Mouse (Mus musculus): ENCODE results near the gene Ms4a2. TPM values are rescaled to one million over a fixed set of nuclear protein-coding genes. Genes with fewer than 3 reads are reported as not detected.

The Ms4a2 gene
- total RNA-seq, 2 experiments from 2014 or later: 0.44 to 0.54 TPM

DNA sequence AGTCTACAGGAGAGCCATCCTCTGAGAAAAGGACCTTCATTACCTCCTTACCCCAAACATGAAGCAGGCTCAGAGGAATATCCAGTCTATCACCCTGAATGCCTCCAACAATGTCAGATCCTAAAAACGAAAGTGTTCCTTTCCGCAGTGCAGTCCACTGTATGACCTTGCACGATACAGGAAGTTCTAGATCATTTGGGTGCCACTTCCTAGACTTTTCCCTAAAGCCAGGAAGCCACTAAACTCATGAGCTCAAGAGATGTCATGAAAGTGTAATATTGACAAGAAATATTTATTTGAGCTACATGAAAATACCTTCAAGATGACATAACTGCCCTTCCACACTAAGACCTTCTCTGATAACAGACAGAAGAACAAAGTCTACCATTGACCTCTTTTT lies 22.2 kb downstream of the Ms4a2 start:
- intact Hi-C loops (cut with DNase I): loop anchor here (5.0 kb wide), 1 partner anchor 244 kb away; no protein-coding TSS in a partner anchor
- DNase-seq: no peak

DNA sequence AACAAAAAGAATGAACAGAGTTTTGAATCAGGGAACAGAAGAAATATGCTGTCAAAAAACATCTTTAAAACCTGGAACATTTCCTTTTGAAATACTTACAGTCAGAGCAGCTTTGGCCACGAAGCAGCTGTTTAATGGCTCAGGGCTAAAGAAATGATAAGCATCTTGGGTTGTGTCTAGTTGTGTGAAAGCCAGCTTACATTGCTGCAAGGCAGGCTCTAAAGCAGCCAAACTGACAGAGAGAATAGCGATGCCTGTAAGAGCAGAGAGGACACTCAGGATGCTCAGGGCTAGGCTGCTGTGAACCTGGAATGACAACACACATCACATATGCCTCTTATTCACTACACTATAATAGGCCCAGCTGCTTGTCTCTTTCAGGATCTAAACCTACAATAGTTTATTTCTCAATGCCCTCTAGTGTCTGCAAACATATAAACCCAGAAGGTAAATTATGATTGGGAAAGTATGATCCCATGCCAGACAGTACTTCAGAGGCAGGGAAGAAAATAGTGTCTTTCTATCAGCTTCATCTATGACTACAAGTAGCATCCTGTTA lies 33.5 kb downstream of the Ms4a2 start:
- intact Hi-C loops (cut with DNase I): no loop called here

DNA sequence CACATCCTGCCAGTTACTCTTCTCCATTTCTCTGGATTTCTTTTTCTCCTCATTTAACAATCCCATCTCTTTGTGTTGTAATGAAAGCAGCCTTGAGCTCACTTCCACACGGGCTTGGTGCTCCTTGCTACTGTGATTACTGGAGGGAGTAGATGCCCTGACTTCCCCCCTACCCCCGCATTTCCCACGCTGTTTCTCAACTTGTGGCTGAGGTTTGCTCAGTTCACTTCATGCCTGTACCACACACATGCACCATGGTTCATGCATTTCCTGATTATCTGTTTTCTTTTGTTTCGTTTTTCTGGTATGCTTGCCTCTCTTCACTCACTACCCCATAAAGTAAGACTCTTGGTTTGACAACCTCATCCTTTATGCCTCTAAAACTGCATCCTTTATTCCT lies 34.3 kb downstream of the Ms4a2 start:
- DNase-seq: no peak
- intact Hi-C loops (cut with DNase I): no loop called here

More for the DNA sequence above, 33.5 kb downstream of the Ms4a2 start:
- DNase-seq: no peak

DNA sequence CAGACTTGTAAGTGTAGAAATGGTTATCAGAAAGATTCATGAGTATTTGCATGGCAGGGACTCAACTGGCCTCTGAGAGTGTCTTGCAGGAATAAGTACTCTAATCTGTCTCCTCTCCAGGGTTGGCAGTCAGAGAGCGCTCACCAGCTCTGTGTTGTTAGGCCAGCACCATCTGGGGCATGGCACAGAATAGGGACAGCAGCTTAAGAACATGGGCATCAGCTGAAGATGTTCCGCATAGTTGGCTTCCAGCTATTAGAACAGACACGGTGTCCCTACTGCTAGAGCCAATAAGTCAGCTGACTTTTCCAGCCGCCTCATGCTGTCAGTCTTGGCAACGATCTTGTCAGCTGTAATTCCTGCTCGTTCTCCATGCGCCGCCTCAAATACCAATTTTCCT lies 48.6 kb downstream of the Ms4a2 start:
- intact Hi-C loops (cut with DNase I): no loop called here
- peak; percentile 57 for DNase-seq

Other genes with a start within 250 kb of the Ms4a2 start
- under 1 TPM in 1 of 2 experiments, not detected in 1; 0.80 TPM for gene Ms4a4a, start 248.2 kb downstream of the Ms4a2 start, total RNA-seq (2021)
- not detected for gene Ms4a4c, start 218.9 kb downstream of the Ms4a2 start, total RNA-seq (2021)
- gene Ms4a4b, start 180.2 kb downstream of the Ms4a2 start, total RNA-seq (2021): not detected
- 1 to 10 TPM; 1.4 to 1.8 TPM for gene Ms4a6c, start 154.4 kb downstream of the Ms4a2 start, total RNA-seq (2021)
- under 1 TPM in 1 of 2 experiments, not detected in 1; 0.10 TPM for gene Gm8369, start 137.8 kb downstream of the Ms4a2 start, total RNA-seq (2021)
- gene Ms4a6b, start 107.2 kb downstream of the Ms4a2 start, total RNA-seq (2021): 1 to 10 TPM; 1.0 to 1.4 TPM
- not detected for gene Ms4a4d, start 86.9 kb downstream of the Ms4a2 start, total RNA-seq (2021)
- under 1 TPM; 0.50 to 0.54 TPM for gene Ms4a6d, start 18.9 kb downstream of the Ms4a2 start, total RNA-seq (2021)
- not detected for gene Ms4a3, start 17.1 kb upstream of the Ms4a2 start, total RNA-seq (2021)
- gene Oosp2, start 36.8 kb upstream of the Ms4a2 start, total RNA-seq (2021): not detected
- gene Oosp1, start 67.4 kb upstream of the Ms4a2 start, total RNA-seq (2021): not detected
- gene Oosp3, start 73.3 kb upstream of the Ms4a2 start, total RNA-seq (2021): not detected
- gene Gif, start 123.8 kb upstream of the Ms4a2 start, total RNA-seq (2021): not detected
- 10 to 100 TPM; 37.8 to 39.7 TPM for gene Mrpl16, start 146.7 kb upstream of the Ms4a2 start, total RNA-seq (2021)
- 10 to 100 TPM; 20.0 to 22.9 TPM for gene Stx3, start 195.7 kb upstream of the Ms4a2 start, total RNA-seq (2021)
- gene Olfr1417, start 215.5 kb upstream of the Ms4a2 start, total RNA-seq (2021): not detected
- gene Olfr1418, start 237.3 kb upstream of the Ms4a2 start, total RNA-seq (2021): not detected